Mouse (Mus musculus): ENCODE data around the gene Dennd5b. TPM values are rescaled to one million over a fixed set of nuclear protein-coding genes. Genes with fewer than 3 reads are reported as not detected.
A peak's percentile ranks its signal among the peaks of the same experiment; 100 is the strongest.
"Not testable (repeated sequence)": the region's sequence is repeated elsewhere in the genome, so short reads cannot be mapped to it uniquely, and the experiment has no call there.

The Dennd5b gene
- polyA plus RNA-seq, 3 experiments from 2014 or later: 0.23 to 0.66 (median 0.57) TPM

- no peak for ATAC-seq
These were observed 96.5 kb downstream of the Dennd5b start for GRCm38 (mm10) chr6:149005009-149005408.

- ATAC-seq: no peak
These were observed 107.0 kb downstream of the Dennd5b start for GRCm38 (mm10) chr6:148994327-148994999.

- ATAC-seq: no peak
These were observed 108.1 kb downstream of the Dennd5b start for GRCm38 (mm10) chr6:148993117-148994077.

GRCm38 (mm10) chr6:148992373-148993116 lies 108.9 kb downstream of the Dennd5b start:
- ATAC-seq: no peak

GRCm38 (mm10) chr6:148991660-148992372 lies 109.7 kb downstream of the Dennd5b start:
- no peak for ATAC-seq

- not testable (repeated sequence) for ATAC-seq
These were observed 111.5 kb downstream of the Dennd5b start for GRCm38 (mm10) chr6:148989792-148990491.

GRCm38 (mm10) chr6:148986003-148986402 lies 115.5 kb downstream of the Dennd5b start:
- ATAC-seq: no peak

- ATAC-seq: no peak
These were observed 121.0 kb downstream of the Dennd5b start for GRCm38 (mm10) chr6:148980495-148980894.

- no peak for ATAC-seq
These were observed 126.4 kb downstream of the Dennd5b start for GRCm38 (mm10) chr6:148975096-148975495.

- ATAC-seq: no peak
These were observed 128.6 kb downstream of the Dennd5b start for GRCm38 (mm10) chr6:148972891-148973290.

- ATAC-seq: no peak
These were observed 129.2 kb downstream of the Dennd5b start for GRCm38 (mm10) chr6:148972059-148972848.

- no peak for ATAC-seq
These were observed 130.0 kb downstream of the Dennd5b start for GRCm38 (mm10) chr6:148971385-148971940.

GRCm38 (mm10) chr6:148961285-148961684 lies 140.2 kb downstream of the Dennd5b start:
- no peak for ATAC-seq

GRCm38 (mm10) chr6:148959540-148960238 lies 141.8 kb downstream of the Dennd5b start:
- ATAC-seq: no peak

- ATAC-seq: no peak
These were observed 142.8 kb downstream of the Dennd5b start for GRCm38 (mm10) chr6:148958712-148959111.

- ATAC-seq: no peak
These were observed 144.4 kb downstream of the Dennd5b start for GRCm38 (mm10) chr6:148957046-148957445.

- ATAC-seq: no peak
These were observed 145.6 kb downstream of the Dennd5b start for GRCm38 (mm10) chr6:148955641-148956420.

GRCm38 (mm10) chr6:148946881-148947405 lies 154.5 kb downstream of the Dennd5b start:
- ATAC-seq: no peak

- peak; percentile 71 for ATAC-seq
These were observed 155.1 kb downstream of the Dennd5b start, which contains the start of gene Sinhcaf for GRCm38 (mm10) chr6:148946409-148946742. TSS of gene Sinhcaf (minus strand) at chr6:148946467.
